Mouse (Mus musculus): ENCODE measurements around the gene Nrap.
A peak's percentile ranks its signal among the peaks of the same experiment; 100 is the strongest.

GRCm38 (mm10) chr19:56300835-56301234 lies 89.0 kb downstream of the Nrap start:
- TF ChIP-seq POLR2A (IDR thresholded peaks at IDR 0.05; ENCODE audit: insufficient read length, low read depth) (no peak), SRF (IDR thresholded peaks at IDR 0.05; ENCODE audit: control insufficient read depth, insufficient read length, low read depth) (no peak), MYOG (IDR thresholded peaks at IDR 0.05; ENCODE audit: control insufficient read depth in 1 of 3, insufficient read depth in 1 of 3, insufficient read length in 2 of 3, low read depth in 2 of 3) (peak; percentile 10 to 81 (median 79)), POLR2AphosphoS2 (IDR thresholded peaks at IDR 0.05; ENCODE audit: insufficient read length, low read depth) (no peak), E2F4 (IDR thresholded peaks at IDR 0.05; ENCODE audit: insufficient read depth) (no peak), MYOD1 (IDR thresholded peaks at IDR 0.05; ENCODE audit: control insufficient read depth in 1 of 3, insufficient read length in 2 of 3, low read depth in 2 of 3) (peak in 2 of 3 experiments; percentile 89 to 94), USF1 (IDR thresholded peaks at IDR 0.05; ENCODE audit: low read depth) (no peak), TCF12 (IDR thresholded peaks at IDR 0.05; ENCODE audit: insufficient read depth, poor library complexity, severe bottlenecking) (no peak), MAX (IDR thresholded peaks at IDR 0.05; ENCODE audit: low read depth) (no peak), CEBPB (IDR thresholded peaks at IDR 0.05; ENCODE audit: insufficient read depth, poor library complexity, severe bottlenecking) (no peak), REST (IDR thresholded peaks at IDR 0.05; ENCODE audit: insufficient read depth, insufficient read length) (no peak)
